Comparison of ENCODE assay signal across 8 mouse cellular contexts in the genomic region with DNA sequence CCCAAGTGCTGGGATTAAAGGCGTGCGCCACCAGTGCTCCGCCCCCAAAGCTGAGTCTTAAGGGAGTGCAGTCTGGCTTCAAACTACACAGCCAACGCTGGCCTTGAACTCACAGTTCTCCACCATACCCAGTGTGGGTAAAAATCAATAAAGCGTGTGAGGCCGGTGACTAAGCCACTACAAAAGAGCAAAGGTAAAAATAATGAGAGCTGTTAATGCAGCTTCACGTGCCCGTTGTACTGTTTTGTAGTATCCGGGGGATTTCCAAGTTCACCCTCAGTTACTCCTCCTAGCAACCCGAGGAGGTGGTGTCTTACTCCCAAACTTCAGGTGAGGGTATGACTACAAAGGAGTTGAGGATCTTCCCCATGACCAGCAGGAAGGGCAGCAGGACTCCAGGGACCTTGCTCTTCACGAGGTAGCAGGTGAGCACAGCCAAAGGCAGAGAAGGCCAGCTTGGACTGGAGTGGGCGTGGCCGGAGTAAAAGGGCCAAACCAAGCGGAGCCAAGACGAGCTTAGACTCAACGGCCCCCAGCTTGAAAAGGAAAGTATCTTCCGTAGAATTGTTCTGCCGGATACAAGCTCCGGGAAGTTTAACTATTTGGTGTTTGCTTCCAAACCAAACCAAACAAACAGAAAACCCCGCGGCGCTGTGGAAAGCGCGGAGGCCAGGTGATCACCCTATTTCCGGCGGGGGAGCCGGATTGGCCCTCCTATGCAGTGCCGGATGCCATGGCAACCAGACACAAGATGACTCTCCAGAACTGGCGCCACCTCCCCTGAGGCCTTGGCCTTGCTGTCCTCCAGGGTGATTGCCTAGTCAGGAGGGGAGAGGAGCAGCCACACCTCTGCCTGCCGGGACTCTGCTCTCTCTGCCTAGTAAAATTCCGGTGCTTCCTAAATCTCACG. TPM values are rescaled to one million over a fixed set of nuclear protein-coding genes. Genes with fewer than 3 reads are reported as not detected.
A peak's percentile ranks its signal among the peaks of the same experiment; 100 is the strongest.
DNase-seq lines count a peak whose midpoint lies in the region; ATAC-seq and TF ChIP-seq lines count a peak whose summit lies in the region.

No protein-coding gene starts in this region.

- intact Hi-C loops in heart, postnatal 36 days (cut with DNase I), result loop anchor here (2.0 kb wide), 1 partner anchor 25 kb away; no protein-coding TSS in a partner anchor

- WGBS in forebrain, embryonic 15.5 days, result 8% methylated on average over 32 of the region's 32 CpGs

- peak; percentile 85 for DNase-seq in Muller cell, postnatal 12 days (ENCODE audit: inconsistent ontology term)
- DNase-seq in c-Kit-positive CD71-positive TER-119-positive erythroid progenitor cells, embryonic 14.5 days (ENCODE audit: low spot score), result peak; percentile 93
- peak; percentile 55 to 63 for DNase-seq in heart, postnatal 36 days
- DNase-seq in layer of hippocampus, adult 2 months (ENCODE audit: low spot score in 2 of 2), result peak; percentile 17 to 26
- DNase-seq in lung, postnatal 4 days, result peak; percentile 84 to 89
- peak; percentile 80 for DNase-seq in retina, postnatal 1 day
- peak; percentile 68 to 76 for DNase-seq in thymus, postnatal 36 days

- H3K4me1 ChIP-seq in forebrain, embryonic 15.5 days, result peaks cover 18% of the 10 kb centered on the region

- H3K9ac ChIP-seq in forebrain, embryonic 15.5 days (replicated peaks), result peak overlapping the region; percentile 18; the same call in 1 of the 2 replicates

- ATAC-seq in forebrain, embryonic 15.5 days (replicated peaks), result peak; percentile 63; the same call in 1 of the 2 replicates

- peak overlapping the region; percentile 26 for H3K4me3 ChIP-seq in forebrain, embryonic 15.5 days
- H3K4me3 ChIP-seq in layer of hippocampus, adult 2 months, result peak overlapping the region; percentile 55

- no peaks in the 10 kb centered on the region for H3K36me3 ChIP-seq in forebrain, embryonic 15.5 days

- H3K27me3 ChIP-seq in forebrain, embryonic 15.5 days, result 0 out of 2 replicates have a peak, but pooled peaks cover 2% of the 10 kb centered on the region

- no peak; the same call in 1 of the 2 replicates for TF ChIP-seq CTCF in layer of hippocampus, adult 2 months (conservative IDR thresholded peaks at IDR 0.05)

- no peaks in the 10 kb centered on the region for H3K9me3 ChIP-seq in forebrain, embryonic 15.5 days

- H3K4me2 ChIP-seq in forebrain, embryonic 15.5 days (replicated peaks), result peak overlapping the region; percentile 53

- H3K27ac ChIP-seq in forebrain, embryonic 15.5 days (replicated peaks), result no peak overlapping the region
- peak overlapping the region; percentile 5; the same call in 1 of the 2 replicates for H3K27ac ChIP-seq in layer of hippocampus, adult 2 months

RNA-seq across cellular contexts. Expression of gene Smad6, which starts 27.9 kb away (rescaled TPM):
- polyA plus RNA-seq in forebrain, embryonic 15.5 days (2015; fragmentation: Nextera tagmentation; extraction: Ambion mirVana), result 2.0 and 2.4 TPM in 2 replicates
- 10 to 100 TPM; 11.4 to 16.3 TPM for total RNA-seq in heart, postnatal 36 days (2021)
- total RNA-seq in layer of hippocampus, adult 2 months (2021), result 1 to 10 TPM; 2.1 to 2.3 TPM

Comparison
In these comparisons a context has a peak if more than half of its experiments do, and no peak if none do; other contexts are left out.
1. DNase-seq: peak in every context shown above with its lines; median percentile 93 in c-Kit-positive CD71-positive TER-119-positive erythroid progenitor cells, embryonic 14.5 days; 86 in lung, postnatal 4 days; 85 in Muller cell, postnatal 12 days; 80 in retina, postnatal 1 day; 72 in thymus, postnatal 36 days; 59 in heart, postnatal 36 days; 22 in layer of hippocampus, adult 2 months.